Comparison of ENCODE assay signal across 8 mouse cellular contexts in the genomic region with DNA sequence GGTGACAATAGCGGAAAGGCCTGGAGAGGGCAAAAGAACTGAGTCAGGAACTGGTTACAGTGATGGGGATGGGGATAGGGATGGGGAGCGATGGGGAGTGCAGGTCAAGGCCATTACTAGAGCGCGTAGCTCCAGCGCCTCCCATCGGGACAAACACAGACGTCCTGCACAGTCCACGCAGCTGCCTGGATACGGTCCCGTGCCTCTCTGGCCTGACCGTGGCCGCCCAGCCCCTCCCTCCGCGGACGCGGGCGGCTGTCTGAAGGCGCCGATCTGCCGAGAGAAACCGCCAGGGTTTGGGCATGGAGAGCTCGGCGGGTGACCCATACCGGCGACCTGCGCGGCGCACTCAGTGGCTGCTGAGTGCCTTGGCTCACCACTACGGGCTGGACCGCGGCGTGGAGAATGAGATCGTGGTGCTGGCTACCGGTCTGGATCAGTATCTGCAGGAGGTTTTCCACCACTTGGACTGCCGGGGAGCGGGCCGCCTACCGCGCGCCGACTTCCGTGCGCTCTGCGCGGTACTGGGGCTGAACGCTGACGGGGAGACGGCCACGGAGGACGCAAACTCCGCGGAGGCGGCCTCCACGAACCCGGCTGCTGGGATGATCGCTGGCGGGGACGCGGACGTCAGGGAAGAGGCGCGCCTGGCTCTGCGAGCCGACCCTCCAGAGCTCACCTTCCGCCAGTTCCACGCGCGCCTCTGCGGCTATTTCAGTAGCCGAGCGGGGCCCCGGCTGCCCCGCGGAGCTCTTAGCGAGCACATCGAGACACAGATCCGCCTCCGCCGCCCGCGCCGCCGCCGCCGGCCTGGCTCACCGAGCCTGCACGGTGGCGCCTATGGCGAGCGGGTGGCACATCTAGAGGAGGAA. TPM values are rescaled to one million over a fixed set of nuclear protein-coding genes. Genes with fewer than 3 reads are reported as not detected.
DNase-seq lines count a peak whose midpoint lies in the region; ATAC-seq and TF ChIP-seq lines count a peak whose summit lies in the region.

A gene (plus strand): TSS at position 279 of the 872 bp plus-strand sequence.

- peak within 1 kb of the TSS; percentile 78 for H3K4me3 ChIP-seq in hindbrain, embryonic 10.5 days
- H3K4me3 ChIP-seq in lung, embryonic 14.5 days (ENCODE audit: low read depth, low read length): peak within 1 kb of the TSS; percentile 61

- peak; percentile 55 for ATAC-seq in lung, embryonic 14.5 days (ENCODE audit: insufficient read depth)
- ATAC-seq in inflammation-experienced regulatory T-cells, adult 6 months: no peak

- peaks cover 56% of the 10 kb centered on the region for H3K4me1 ChIP-seq in hindbrain, embryonic 10.5 days (replicated peaks)
- H3K4me1 ChIP-seq in lung, embryonic 14.5 days (ENCODE audit: insufficient read depth): peaks cover 18% of the 10 kb centered on the region

- peak within 1 kb of the TSS; percentile 94 for H3K4me2 ChIP-seq in lung, embryonic 14.5 days

- peaks cover 13% of the 10 kb centered on the region for H3K36me3 ChIP-seq in hindbrain, embryonic 10.5 days
- no peaks in the 10 kb centered on the region for H3K36me3 ChIP-seq in lung, embryonic 14.5 days (ENCODE audit: insufficient read depth)

- H3K9me3 ChIP-seq in hindbrain, embryonic 10.5 days: no peaks in the 10 kb centered on the region
- no peaks in the 10 kb centered on the region for H3K9me3 ChIP-seq in lung, embryonic 14.5 days (ENCODE audit: low read depth, low read length)

- TF ChIP-seq POLR2A in brain, embryonic 14.5 days (IDR thresholded peaks at IDR 0.05; ENCODE audit: borderline replicate concordance, extremely low read depth, insufficient read depth, insufficient read length, poor library complexity, severe bottlenecking): 0 out of 2 replicates have a peak, but pooled peaks have one; percentile 11

- WGBS in hindbrain, embryonic 10.5 days: under 1% methylated on average over 90 of the region's 90 CpGs
- under 1% methylated on average over 85 of the region's 90 CpGs for WGBS in lung, embryonic 14.5 days

- peak within 1 kb of the TSS; percentile 60 for H3K9ac ChIP-seq in lung, embryonic 14.5 days

- DNase-seq in ES-CJ7 (ENCODE audit: low read depth, low spot score): peak; percentile 89
- peak; percentile 71 for DNase-seq in brain, embryonic 14.5 days (ENCODE audit: low read depth)
- peak; percentile 33 to 37 for DNase-seq in frontal cortex, postnatal 25 days (ENCODE audit: low spot score in 2 of 2)
- DNase-seq in hindbrain, embryonic 10.5 days (ENCODE audit: low spot score): peak; percentile 77
- DNase-seq in layer of hippocampus, adult 9-11 months: peak; percentile 53
- peak; percentile 72 for DNase-seq in lung, embryonic 14.5 days
- DNase-seq in retina, postnatal 1 day: peak; percentile 71

- H3K27me3 ChIP-seq in hindbrain, embryonic 10.5 days (ENCODE audit: insufficient read depth, poor library complexity, severe bottlenecking): peaks cover 85% of the 10 kb centered on the region
- H3K27me3 ChIP-seq in lung, embryonic 14.5 days (ENCODE audit: insufficient read depth, low read length): peaks cover 43% of the 10 kb centered on the region

- H3K27ac ChIP-seq in hindbrain, embryonic 10.5 days: peak within 1 kb of the TSS; percentile 89
- no peak within 1 kb of the TSS for H3K27ac ChIP-seq in lung, embryonic 14.5 days (ENCODE audit: low read depth)

- TF ChIP-seq CTCF in brain, embryonic 14.5 days (IDR thresholded peaks at IDR 0.05; ENCODE audit: borderline replicate concordance, extremely low read depth, insufficient read depth, insufficient read length): no peak
- peak; percentile 44 for TF ChIP-seq CTCF in lung, embryonic 14.5 days (IDR thresholded peaks at IDR 0.05; ENCODE audit: low read depth)

RNA-seq across cellular contexts. Expression of the gene that starts here (rescaled TPM):
- 2.0 and 4.6 TPM in 2 replicates for polyA plus RNA-seq in brain, embryonic 14.5 days (2012; rRNA removed)
- polyA plus RNA-seq in hindbrain, embryonic 10.5 days (2016; fragmentation: Nextera tagmentation; extraction: Ambion mirVana): 4.2 and 5.8 TPM in 2 replicates
- polyA plus RNA-seq in lung, embryonic 14.5 days (2014; fragmentation: Nextera tagmentation; extraction: Ambion mirVana): 3.4 and 3.8 TPM in 2 replicates
- polyA plus RNA-seq in inflammation-experienced regulatory T-cells, adult 6 months (2017; shearing (Covaris generic)): under 1 TPM in 2 of 3 experiments, not detected in 1; 0.30 to 0.87 TPM

Comparison
In these comparisons a context has a peak if more than half of its experiments do, and no peak if none do; other contexts are left out.
1. DNase-seq: peak in every context shown above with its lines; median percentile 89 in ES-CJ7; 77 in hindbrain, embryonic 10.5 days; 72 in lung, embryonic 14.5 days; 71 in brain, embryonic 14.5 days; 71 in retina, postnatal 1 day; 53 in layer of hippocampus, adult 9-11 months; 35 in frontal cortex, postnatal 25 days.